Mouse (Mus musculus) midbrain, embryonic 13.5 days (tissue): Measurements from ENCODE around the gene Acsbg1. TPM values are rescaled to one million over a fixed set of nuclear protein-coding genes. Genes with fewer than 3 reads are reported as not detected.

ENCODE experiments used
- ATAC-seq: fragments of 200-750 bp; cut with Nextera tagmentation; 2 replicates; pipeline ENCODE4 v1.8.0; 2017; ENCODE audit warnings: mild to moderate bottlenecking, moderate TSS enrichment, moderate library complexity
- H3K27ac ChIP-seq: fragments of 300-500 bp; sonication (generic); 2 replicates; pipeline ENCODE4 v1.5.1; 2015; ENCODE audit warnings: inconsistent platforms, mild to moderate bottlenecking, moderate library complexity
- H3K27me3 ChIP-seq: fragments of 300-500 bp; sonication (generic); 2 replicates; pipeline ENCODE4 v1.6.1; 2015; ENCODE audit warnings: mild to moderate bottlenecking, inconsistent platforms
- H3K36me3 ChIP-seq: fragments of 300-500 bp; sonication (generic); 2 replicates; pipeline ENCODE4 v1.6.1; 2015; ENCODE audit warnings: mild to moderate bottlenecking, inconsistent platforms
- H3K4me1 ChIP-seq: fragments of 300-500 bp; sonication (generic); replicated peaks from 2 replicates; pipeline ENCODE4 v1.6.1; 2015; ENCODE audit warnings: inconsistent platforms
- H3K4me2 ChIP-seq: fragments of 300-500 bp; sonication (generic); replicated peaks from 2 replicates; pipeline ENCODE4 v1.6.1; 2015; ENCODE audit warnings: moderate library complexity, mild to moderate bottlenecking, inconsistent platforms
- H3K4me3 ChIP-seq: fragments of 300-500 bp; sonication (generic); replicated peaks from 2 replicates; pipeline ENCODE4 v1.5.1; 2015; ENCODE audit warnings: mild to moderate bottlenecking, inconsistent platforms
- H3K9ac ChIP-seq: fragments of 300-500 bp; sonication (generic); replicated peaks from 2 replicates; pipeline ENCODE4 v1.6.1; 2015; ENCODE audit warnings: mild to moderate bottlenecking, inconsistent platforms
- H3K9me3 ChIP-seq: fragments of 300-500 bp; sonication (generic); 2 replicates; pipeline ENCODE4 v1.6.1; 2016; ENCODE audit warnings: mild to moderate bottlenecking, inconsistent platforms
- WGBS: fragments of 180-500 bp; shearing (Covaris S2); methylation state at CpG from one replicate; pipeline ENCODE4 v1.1.7; 2015; 5-methylcytosine and 5-hydroxymethylcytosine counted together
- polyA plus RNA-seq: library from polyadenylated mRNA; unstranded; fragments of >200 nt; fragmentation: Nextera tagmentation; extraction: Ambion mirVana; gene quantifications from 2 replicates; pipeline ENCODE4 v1.2.1, GENCODE M21; 2015

The Acsbg1 gene
- polyA plus RNA-seq, 1 experiment from 2014 or later: 8.8 TPM

DNA sequence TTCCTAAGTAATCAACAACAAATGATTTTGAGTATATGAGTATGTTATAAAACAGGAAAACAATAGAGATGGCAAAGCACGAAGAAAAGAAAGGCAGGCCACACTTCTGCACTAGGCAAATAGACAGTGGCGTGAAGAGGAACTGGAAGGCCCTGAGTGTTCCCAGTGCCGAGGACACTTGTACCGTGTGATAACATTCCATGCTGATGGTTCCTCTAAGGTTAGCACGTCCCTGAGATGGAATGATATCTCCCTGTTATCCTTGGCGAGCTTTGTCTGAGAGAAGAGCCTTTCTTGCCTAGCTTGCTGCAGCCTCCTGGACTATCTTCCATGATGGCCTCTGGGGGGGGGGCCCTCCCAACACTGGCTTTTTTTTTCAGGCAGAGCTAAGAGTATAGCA is 2.9 kb downstream of the Acsbg1 start:
- Histone ChIP-seq H3K4me3 (no peak overlapping the region), H3K4me1 (peaks cover 13% of the 10 kb centered on the region), H3K27ac (no peak overlapping the region), H3K4me2 (no peak overlapping the region), H3K36me3 (no peaks in the 10 kb centered on the region), H3K9ac (no peak overlapping the region), H3K9me3 (no peaks in the 10 kb centered on the region), H3K27me3 (no peaks in the 10 kb centered on the region)
- ATAC-seq: no peak
- 85% methylated on average over 6 of the region's 6 CpGs for WGBS

DNA sequence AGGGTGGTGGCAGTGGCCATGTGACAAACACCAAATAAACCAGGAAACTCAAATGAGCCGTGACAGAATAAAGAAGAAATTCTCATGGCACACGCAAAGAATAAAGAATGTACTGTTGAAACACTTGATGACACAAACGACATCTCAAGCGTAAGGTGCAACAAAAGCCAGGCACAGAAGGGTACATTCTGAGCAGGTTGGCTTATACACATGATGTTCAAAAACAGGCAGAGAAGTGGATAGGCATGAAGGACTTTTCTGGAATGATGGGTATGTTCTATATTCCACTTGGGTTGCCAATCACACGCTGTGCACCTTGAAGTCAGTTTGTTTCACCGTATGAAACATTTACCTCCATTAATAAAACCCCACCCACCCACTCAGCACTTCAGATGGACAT is 5.3 kb downstream of the Acsbg1 start:
- Histone ChIP-seq H3K27me3 (no peaks in the 10 kb centered on the region), H3K9me3 (no peaks in the 10 kb centered on the region), H3K4me1 (peaks cover 3% of the 10 kb centered on the region), H3K9ac (no peak overlapping the region), H3K27ac (no peak overlapping the region), H3K4me2 (no peak overlapping the region), H3K4me3 (no peak overlapping the region), H3K36me3 (no peaks in the 10 kb centered on the region)
- ATAC-seq: no peak
- 93% methylated on average over 6 of the region's 6 CpGs for WGBS

DNA sequence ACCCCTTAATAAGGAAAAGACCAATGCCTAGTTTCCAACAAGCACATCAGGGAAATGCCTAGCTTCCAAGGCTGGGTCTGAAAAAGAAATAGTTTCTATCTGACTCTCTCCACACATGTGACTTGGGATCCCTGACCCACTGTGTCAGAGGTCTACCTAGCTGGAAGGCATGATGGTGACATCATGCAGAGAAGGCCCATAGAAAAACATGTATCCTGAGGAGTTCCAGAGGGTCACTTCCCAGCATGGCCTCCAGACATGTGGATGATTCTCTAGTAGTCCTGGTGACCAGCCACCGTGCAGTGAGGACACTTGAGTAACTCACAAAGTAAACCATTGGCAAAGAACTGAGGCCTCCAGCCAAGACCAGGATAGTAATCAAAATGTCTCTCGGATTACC is 5.8 kb downstream of the Acsbg1 start:
- Histone ChIP-seq H3K9me3 (no peaks in the 10 kb centered on the region), H3K4me2 (no peak overlapping the region), H3K9ac (no peak overlapping the region), H3K27ac (no peak overlapping the region), H3K27me3 (no peaks in the 10 kb centered on the region), H3K4me3 (no peak overlapping the region), H3K36me3 (no peaks in the 10 kb centered on the region), H3K4me1 (no peaks in the 10 kb centered on the region)
- ATAC-seq: no peak
- WGBS: 70% methylated on average over 2 of the region's 2 CpGs

GRCm38 (mm10) chr9:54652778-54653177 is 8.9 kb downstream of the Acsbg1 start:
- H3K4me3 ChIP-seq: no peak overlapping the region
- H3K9me3 ChIP-seq: no peaks in the 10 kb centered on the region
- WGBS: 89% methylated on average over 2 of the region's 2 CpGs
- H3K27me3 ChIP-seq: no peaks in the 10 kb centered on the region
- no peak overlapping the region for H3K27ac ChIP-seq
- H3K4me1 ChIP-seq: no peaks in the 10 kb centered on the region
- H3K36me3 ChIP-seq: no peaks in the 10 kb centered on the region
- H3K4me2 ChIP-seq: no peak overlapping the region
- no peak overlapping the region for H3K9ac ChIP-seq
- ATAC-seq: no peak

DNA sequence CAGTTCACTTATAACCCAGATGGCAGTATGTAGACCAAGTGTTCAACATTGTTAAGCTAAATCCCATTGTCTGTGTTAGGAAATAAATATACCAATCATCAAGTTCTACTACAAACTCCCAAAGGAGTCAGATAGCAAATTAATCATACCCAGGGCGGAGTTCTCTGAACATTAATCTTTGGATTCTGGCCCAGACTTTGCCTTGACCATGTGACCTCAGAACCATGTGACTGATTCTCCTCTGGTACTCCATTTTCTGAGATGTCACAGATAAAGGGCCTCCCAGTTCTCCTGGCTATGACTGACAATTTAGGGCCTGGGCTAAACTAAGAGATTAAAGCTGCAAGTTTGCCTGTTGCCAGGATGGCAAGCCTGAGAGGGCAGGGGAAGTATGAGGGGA is 12.3 kb downstream of the Acsbg1 start:
- Histone ChIP-seq H3K4me1 (no peaks in the 10 kb centered on the region), H3K9me3 (no peaks in the 10 kb centered on the region), H3K27ac (no peak overlapping the region), H3K4me3 (no peak overlapping the region), H3K27me3 (no peaks in the 10 kb centered on the region), H3K36me3 (no peaks in the 10 kb centered on the region), H3K9ac (no peak overlapping the region), H3K4me2 (no peak overlapping the region)
- ATAC-seq: no peak
- WGBS: 95% methylated on average over 1 of the region's 1 CpGs

GRCm38 (mm10) chr9:54647456-54647855 is 14.2 kb downstream of the Acsbg1 start:
- Histone ChIP-seq H3K27me3 (no peaks in the 10 kb centered on the region), H3K9ac (no peak overlapping the region), H3K4me2 (no peak overlapping the region), H3K4me1 (no peaks in the 10 kb centered on the region), H3K4me3 (no peak overlapping the region), H3K36me3 (no peaks in the 10 kb centered on the region), H3K27ac (no peak overlapping the region), H3K9me3 (no peaks in the 10 kb centered on the region)
- WGBS: 88% methylated on average over 2 of the region's 2 CpGs
- no peak for ATAC-seq

- no peaks in the 10 kb centered on the region for H3K4me1 ChIP-seq
- ATAC-seq: no peak
- H3K9me3 ChIP-seq: no peaks in the 10 kb centered on the region
- H3K4me2 ChIP-seq: no peak overlapping the region
- H3K4me3 ChIP-seq: no peak overlapping the region
- no peaks in the 10 kb centered on the region for H3K36me3 ChIP-seq
- H3K9ac ChIP-seq: no peak overlapping the region
- no peaks in the 10 kb centered on the region for H3K27me3 ChIP-seq
- H3K27ac ChIP-seq: no peak overlapping the region
- 82% methylated on average over 9 of the region's 9 CpGs for WGBS
Observed at GRCm38 (mm10) chr9:54646252-54646651, 15.4 kb downstream of the Acsbg1 start.

GRCm38 (mm10) chr9:54645530-54645929 is 16.1 kb downstream of the Acsbg1 start:
- no peak for ATAC-seq
- 92% methylated on average over 6 of the region's 6 CpGs for WGBS
- H3K27ac ChIP-seq: no peak overlapping the region

DNA sequence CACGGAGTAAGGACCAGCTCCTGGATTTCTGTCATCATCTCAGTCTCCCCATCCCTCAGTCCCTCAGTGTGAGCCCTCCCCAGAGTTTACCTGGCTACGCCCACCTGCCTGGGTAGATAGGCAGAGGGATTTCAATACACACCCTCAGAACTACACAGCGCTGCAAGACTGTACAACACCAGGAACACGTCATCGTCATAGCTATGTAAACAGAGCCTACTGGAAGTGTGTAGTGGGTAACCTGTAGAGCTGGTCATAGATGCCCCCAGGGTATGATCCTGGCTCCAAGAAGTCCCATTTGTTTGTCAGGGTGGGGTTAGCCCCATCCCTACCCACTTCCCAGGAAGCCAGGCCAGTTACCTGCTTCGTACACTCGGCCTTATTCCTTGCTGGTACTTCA is 18.5 kb downstream of the Acsbg1 start:
- no peak for ATAC-seq
- Histone ChIP-seq H3K4me3 (no peak overlapping the region), H3K4me2 (no peak overlapping the region), H3K4me1 (no peaks in the 10 kb centered on the region), H3K27me3 (no peaks in the 10 kb centered on the region), H3K27ac (no peak overlapping the region), H3K9ac (no peak overlapping the region), H3K36me3 (no peaks in the 10 kb centered on the region), H3K9me3 (no peaks in the 10 kb centered on the region)
- WGBS: 88% methylated on average over 7 of the region's 7 CpGs

More at GRCm38 (mm10) chr9:54645530-54645929, 16.1 kb downstream of the Acsbg1 start:
- Histone ChIP-seq H3K36me3 (no peaks in the 10 kb centered on the region), H3K4me1 (no peaks in the 10 kb centered on the region), H3K9me3 (no peaks in the 10 kb centered on the region), H3K4me3 (no peak overlapping the region), H3K27me3 (no peaks in the 10 kb centered on the region), H3K9ac (no peak overlapping the region), H3K4me2 (no peak overlapping the region)

DNA sequence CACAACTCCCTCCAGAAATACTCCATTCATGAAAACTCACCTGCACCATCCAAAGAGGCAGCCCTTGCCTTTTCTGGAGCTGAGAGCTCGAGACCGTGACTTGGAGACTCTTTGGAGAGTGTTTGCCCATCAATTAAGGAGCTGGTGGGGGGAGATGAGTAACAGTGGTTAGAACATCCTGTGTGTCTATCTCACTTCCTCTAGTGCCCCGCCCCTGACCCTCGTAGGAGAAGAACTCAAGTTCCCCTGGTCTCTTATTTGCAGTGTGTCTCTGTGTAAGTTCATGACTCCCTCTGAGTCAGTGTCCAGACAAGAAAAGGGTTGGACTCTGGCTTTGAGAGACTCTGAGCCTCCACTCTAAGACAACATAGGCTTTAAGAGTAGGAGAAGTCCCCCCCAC is 19.1 kb downstream of the Acsbg1 start:
- no peaks in the 10 kb centered on the region for H3K4me1 ChIP-seq
- 80% methylated on average over 4 of the region's 4 CpGs for WGBS
- no peaks in the 10 kb centered on the region for H3K27me3 ChIP-seq
- no peak overlapping the region for H3K4me3 ChIP-seq
- no peak overlapping the region for H3K27ac ChIP-seq
- H3K9me3 ChIP-seq: no peaks in the 10 kb centered on the region
- no peak overlapping the region for H3K9ac ChIP-seq
- no peak for ATAC-seq
- no peaks in the 10 kb centered on the region for H3K36me3 ChIP-seq
- H3K4me2 ChIP-seq: no peak overlapping the region

GRCm38 (mm10) chr9:54642149-54642548 is 19.5 kb downstream of the Acsbg1 start:
- no peaks in the 10 kb centered on the region for H3K27me3 ChIP-seq
- H3K9ac ChIP-seq: no peak overlapping the region
- H3K4me1 ChIP-seq: no peaks in the 10 kb centered on the region
- ATAC-seq: no peak
- 76% methylated on average over 2 of the region's 2 CpGs for WGBS
- no peak overlapping the region for H3K4me3 ChIP-seq
- H3K36me3 ChIP-seq: no peaks in the 10 kb centered on the region
- no peak overlapping the region for H3K27ac ChIP-seq
- H3K4me2 ChIP-seq: no peak overlapping the region
- H3K9me3 ChIP-seq: no peaks in the 10 kb centered on the region

DNA sequence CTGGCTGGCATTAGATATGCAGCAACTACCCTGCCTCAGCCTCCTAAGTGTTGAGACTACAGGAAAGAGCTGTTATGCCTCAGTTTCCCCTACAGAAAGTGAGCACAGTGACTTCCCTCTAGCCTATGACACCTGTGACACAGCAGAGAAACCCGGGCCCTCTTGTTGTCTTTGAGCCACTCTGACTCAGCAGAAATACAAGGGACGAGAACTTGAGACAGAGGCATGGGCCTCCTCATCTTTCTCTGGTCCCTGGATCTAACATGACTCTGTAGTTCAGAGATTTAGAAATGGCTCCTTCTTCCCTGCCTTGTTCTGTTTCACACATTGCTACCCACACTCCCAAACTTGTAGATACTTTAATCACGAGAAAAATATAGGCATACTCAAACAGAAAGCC is 20.1 kb downstream of the Acsbg1 start:
- 87% methylated on average over 3 of the region's 3 CpGs for WGBS

GRCm38 (mm10) chr9:54639192-54639591 is 22.5 kb downstream of the Acsbg1 start:
- no peak overlapping the region for H3K27ac ChIP-seq
- H3K36me3 ChIP-seq: no peaks in the 10 kb centered on the region
- H3K4me3 ChIP-seq: no peak overlapping the region
- no peaks in the 10 kb centered on the region for H3K4me1 ChIP-seq
- no peak for ATAC-seq
- 68% methylated on average over 2 of the region's 2 CpGs for WGBS
- no peaks in the 10 kb centered on the region for H3K27me3 ChIP-seq
- H3K4me2 ChIP-seq: no peak overlapping the region
- no peaks in the 10 kb centered on the region for H3K9me3 ChIP-seq
- H3K9ac ChIP-seq: no peak overlapping the region

More for the DNA sequence above, 20.1 kb downstream of the Acsbg1 start:
- Histone ChIP-seq H3K27ac (no peak overlapping the region), H3K9ac (no peak overlapping the region), H3K36me3 (no peaks in the 10 kb centered on the region), H3K27me3 (no peaks in the 10 kb centered on the region), H3K4me2 (no peak overlapping the region), H3K4me1 (no peaks in the 10 kb centered on the region), H3K9me3 (no peaks in the 10 kb centered on the region), H3K4me3 (no peak overlapping the region)
- ATAC-seq: no peak
